Mouse (Mus musculus): Measurements from ENCODE around the gene Serpina11. TPM values are rescaled to one million over a fixed set of nuclear protein-coding genes. Genes with fewer than 3 reads are reported as not detected.

The Serpina11 gene
- total RNA-seq (2023) = not detected

DNA sequence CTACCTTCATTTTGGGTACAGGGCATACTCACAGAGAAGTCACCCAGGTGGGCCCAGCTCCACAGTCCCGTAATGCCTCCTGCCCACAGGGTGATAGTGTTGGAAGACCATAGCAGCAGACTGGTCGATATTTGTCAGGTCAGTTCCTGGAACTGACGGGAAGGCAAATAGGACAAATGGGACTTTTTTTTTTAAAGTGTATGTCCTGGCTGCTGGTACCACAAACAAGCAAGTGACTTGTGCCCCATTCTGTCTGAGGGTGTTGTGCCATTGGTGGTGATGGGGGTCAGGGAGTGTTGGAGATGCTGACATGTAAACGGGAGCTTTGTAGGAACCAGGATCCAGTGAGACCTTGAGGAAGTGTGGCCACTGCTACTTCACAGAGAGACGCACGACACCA lies at the start of gene Serpina11:
Serpina11 (minus strand) TSS at position 101 of the 400 bp plus-strand sequence.

GRCm38 (mm10) chr12:104013620-104014019 lies 23.9 kb upstream of the Serpina11 start, which contains the start of gene Serpina9:
Gene Serpina9, minus strand, starts transcription at chr12:104013755.

GRCm38 (mm10) chr12:103958798-103959197 lies 31.0 kb downstream of the Serpina11 start, which contains the start of gene Serpina1e:
Gene Serpina1e, minus strand, starts transcription at chr12:103958975.

Other genes with a start within 250 kb of the Serpina11 start
- not detected for gene Serpina1d, start 216.4 kb downstream of the Serpina11 start, total RNA-seq (2023)
- not detected for gene Serpina1b, start 159.6 kb downstream of the Serpina11 start, total RNA-seq (2023)
- not detected for gene Serpina1a, start 126.4 kb downstream of the Serpina11 start, total RNA-seq (2023)
- not detected for gene Serpina1c, start 85.1 kb downstream of the Serpina11 start, total RNA-seq (2023)
- not detected for gene Serpina1e, start 31.0 kb downstream of the Serpina11 start, total RNA-seq (2023)
- gene Serpina9, start 23.8 kb upstream of the Serpina11 start, total RNA-seq (2023) = not detected
- not detected for gene Serpina12, start 54.5 kb upstream of the Serpina11 start, total RNA-seq (2023)
- gene Serpina5, start 111.2 kb upstream of the Serpina11 start, total RNA-seq (2023) = not detected
- gene Serpina3a, start 122.8 kb upstream of the Serpina11 start, total RNA-seq (2023) = not detected
- gene Serpina3b, start 138.0 kb upstream of the Serpina11 start, total RNA-seq (2023) = not detected
- not detected for gene Serpina3c, start 163.9 kb upstream of the Serpina11 start, total RNA-seq (2023)
- 0.65 TPM for gene Serpina3f, start 224.6 kb upstream of the Serpina11 start, total RNA-seq (2023)
- 10.6 TPM for gene Serpina3g, start 246.3 kb upstream of the Serpina11 start, total RNA-seq (2023)